Mouse (Mus musculus) C2C12 (cell line): ENCODE data around the gene Sprn. TPM values are rescaled to one million over a fixed set of nuclear protein-coding genes. Genes with fewer than 3 reads are reported as not detected.

ENCODE experiments used
- H3K27me3 ChIP-seq: one replicate; pipeline ENCODE4 v1.6.1; 2011; ENCODE audit not compliant: control insufficient read depth, insufficient read depth, insufficient read length
- H3K36me3 ChIP-seq: one replicate; pipeline ENCODE4 v1.6.1; 2011; ENCODE audit not compliant: control insufficient read depth, insufficient read depth
- H3K4me3 ChIP-seq: one replicate; pipeline ENCODE4 v1.5.1; 2011; ENCODE audit warnings: mild to moderate bottlenecking, control low read depth; ENCODE audit not compliant: poor library complexity, insufficient read depth, severe bottlenecking
- H3K79me2 ChIP-seq: one replicate; pipeline ENCODE4 v1.6.1; 2011; ENCODE audit not compliant: control insufficient read depth, insufficient read depth
- H3K79me3 ChIP-seq: one replicate; pipeline ENCODE4 v1.6.1; 2011; ENCODE audit warnings: low read depth, control low read depth
- H3ac ChIP-seq: one replicate; pipeline ENCODE3; 2011; ENCODE audit warnings: low read depth; ENCODE audit not compliant: control insufficient read depth, insufficient read length
- CEBPB ChIP-seq: IDR thresholded peaks from one replicate; pipeline ENCODE4 v1.6.1; 2011; ENCODE audit warnings: low read depth, mild to moderate bottlenecking, control low read depth, moderate library complexity
- CTCF ChIP-seq: IDR thresholded peaks from one replicate; pipeline ENCODE4 v1.5.1; 2011; ENCODE audit not compliant: control insufficient read depth, insufficient read depth, insufficient read length
- FOSL1 ChIP-seq: IDR thresholded peaks from one replicate; pipeline ENCODE4 v1.8.0; 2011; ENCODE audit warnings: mild to moderate bottlenecking, low read length; ENCODE audit not compliant: poor library complexity, insufficient read depth, severe bottlenecking
- MAX ChIP-seq: IDR thresholded peaks from one replicate; pipeline ENCODE4 v1.6.1; 2011; ENCODE audit warnings: mild to moderate bottlenecking, control low read depth
- MYOD1 ChIP-seq: IDR thresholded peaks from one replicate; pipeline ENCODE4 v1.6.1; 2011; ENCODE audit warnings: low read depth; ENCODE audit not compliant: control insufficient read depth, insufficient read length
- MYOG ChIP-seq: IDR thresholded peaks from one replicate; pipeline ENCODE4 v1.6.1; 2011; ENCODE audit not compliant: control insufficient read depth, insufficient read length; ENCODE audit errors: extremely low read depth
- USF1 ChIP-seq: IDR thresholded peaks from one replicate; pipeline ENCODE4 v1.6.1; 2011; ENCODE audit warnings: low read depth, mild to moderate bottlenecking, control low read depth, moderate library complexity
- polyA plus RNA-seq: library from polyadenylated mRNA; unstranded; fragments of >200 nt; fragmentation: generic; extraction: Trizol; gene quantifications from one replicate; pipeline ENCODE4 v1.2.1, GENCODE M21; 2012; ENCODE audit warnings: missing spikeins

Gene Sprn
- polyA plus RNA-seq, 1 experiment, result not detected

DNA sequence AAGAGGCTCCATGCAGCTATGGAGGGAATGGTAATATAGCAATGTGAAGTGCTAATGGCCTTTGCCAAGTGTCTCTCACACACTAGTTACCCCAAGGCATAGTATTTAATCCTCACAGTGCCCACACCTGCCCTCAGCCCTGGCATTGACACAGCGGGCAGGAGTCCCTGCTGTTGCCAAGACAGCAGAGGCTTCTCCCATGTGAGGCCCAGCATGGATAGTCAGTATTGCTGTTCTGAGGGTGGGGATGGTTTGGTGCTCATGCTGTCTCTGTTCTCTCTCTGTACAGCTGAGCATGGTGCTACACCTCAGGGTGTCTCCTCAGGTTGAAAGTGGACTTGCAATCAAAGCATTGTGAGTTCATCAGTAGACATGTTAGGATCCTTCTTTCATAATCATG lies 35.8 kb upstream of the Sprn start:
- H3K79me3 ChIP-seq, result no peaks in the 10 kb centered on the region
- no peak overlapping the region for H3ac ChIP-seq
- no peaks in the 10 kb centered on the region for H3K79me2 ChIP-seq
- TF ChIP-seq CTCF, result no peak
- no peak for TF ChIP-seq MYOG
- TF ChIP-seq MAX, result no peak
- TF ChIP-seq USF1, result no peak
- TF ChIP-seq CEBPB, result no peak
- no peak for TF ChIP-seq FOSL1
- TF ChIP-seq MYOD1, result no peak
- H3K36me3 ChIP-seq, result no peaks in the 10 kb centered on the region
- H3K27me3 ChIP-seq, result no peaks in the 10 kb centered on the region
- H3K4me3 ChIP-seq, result no peak overlapping the region

- no peak for TF ChIP-seq CEBPB
- no peak for TF ChIP-seq USF1
- no peak for TF ChIP-seq MYOG
- no peak for TF ChIP-seq MYOD1
- no peak for TF ChIP-seq FOSL1
- no peak for TF ChIP-seq MAX
- no peak for TF ChIP-seq CTCF
- H3K4me3 ChIP-seq, result no peak overlapping the region
- no peaks in the 10 kb centered on the region for H3K36me3 ChIP-seq
- no peaks in the 10 kb centered on the region for H3K79me3 ChIP-seq
- no peaks in the 10 kb centered on the region for H3K79me2 ChIP-seq
- H3K27me3 ChIP-seq, result peaks cover 3% of the 10 kb centered on the region
- no peak overlapping the region for H3ac ChIP-seq
Observed at GRCm38 (mm10) chr7:140188391-140189328, 34.0 kb upstream of the Sprn start.

DNA sequence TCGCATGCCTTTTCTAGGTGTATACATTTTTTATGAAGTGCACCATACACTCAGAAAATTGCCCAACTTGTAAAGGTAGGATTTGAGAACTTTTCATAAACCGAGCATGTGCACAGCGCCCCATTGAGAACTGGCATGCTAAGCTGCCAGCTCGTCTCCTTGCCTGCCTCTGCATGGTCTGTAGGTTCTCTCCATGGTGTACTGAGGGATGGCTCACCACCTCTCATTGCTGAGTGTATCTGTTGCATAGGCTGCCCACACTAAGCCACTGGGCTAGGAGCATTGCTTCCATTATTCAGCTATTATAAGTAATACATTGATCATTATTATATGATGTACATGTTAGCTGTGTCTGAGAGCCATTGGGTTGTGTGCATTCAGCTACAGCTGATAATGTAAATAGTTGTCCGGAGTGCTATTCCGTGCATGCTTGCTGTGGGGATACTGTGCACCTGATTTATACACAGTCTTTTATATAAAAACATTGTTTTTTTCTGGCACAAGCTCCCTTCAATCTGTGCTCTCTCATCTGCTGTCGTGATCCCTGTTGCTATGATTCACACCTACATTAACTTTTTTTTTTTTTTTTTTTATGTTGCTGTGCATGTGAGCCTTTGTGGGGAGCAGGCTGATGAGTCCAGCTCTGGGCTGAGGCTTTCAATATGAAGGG lies 33.2 kb upstream of the Sprn start:
- Histone ChIP-seq H3K79me3 (no peaks in the 10 kb centered on the region), H3ac (no peak overlapping the region), H3K4me3 (no peak overlapping the region), H3K36me3 (no peaks in the 10 kb centered on the region), H3K27me3 (peaks cover 4% of the 10 kb centered on the region), H3K79me2 (no peaks in the 10 kb centered on the region)
- TF ChIP-seq MAX (no peak), FOSL1 (no peak), MYOD1 (no peak), MYOG (no peak), CEBPB (no peak), USF1 (no peak), CTCF (no peak)

DNA sequence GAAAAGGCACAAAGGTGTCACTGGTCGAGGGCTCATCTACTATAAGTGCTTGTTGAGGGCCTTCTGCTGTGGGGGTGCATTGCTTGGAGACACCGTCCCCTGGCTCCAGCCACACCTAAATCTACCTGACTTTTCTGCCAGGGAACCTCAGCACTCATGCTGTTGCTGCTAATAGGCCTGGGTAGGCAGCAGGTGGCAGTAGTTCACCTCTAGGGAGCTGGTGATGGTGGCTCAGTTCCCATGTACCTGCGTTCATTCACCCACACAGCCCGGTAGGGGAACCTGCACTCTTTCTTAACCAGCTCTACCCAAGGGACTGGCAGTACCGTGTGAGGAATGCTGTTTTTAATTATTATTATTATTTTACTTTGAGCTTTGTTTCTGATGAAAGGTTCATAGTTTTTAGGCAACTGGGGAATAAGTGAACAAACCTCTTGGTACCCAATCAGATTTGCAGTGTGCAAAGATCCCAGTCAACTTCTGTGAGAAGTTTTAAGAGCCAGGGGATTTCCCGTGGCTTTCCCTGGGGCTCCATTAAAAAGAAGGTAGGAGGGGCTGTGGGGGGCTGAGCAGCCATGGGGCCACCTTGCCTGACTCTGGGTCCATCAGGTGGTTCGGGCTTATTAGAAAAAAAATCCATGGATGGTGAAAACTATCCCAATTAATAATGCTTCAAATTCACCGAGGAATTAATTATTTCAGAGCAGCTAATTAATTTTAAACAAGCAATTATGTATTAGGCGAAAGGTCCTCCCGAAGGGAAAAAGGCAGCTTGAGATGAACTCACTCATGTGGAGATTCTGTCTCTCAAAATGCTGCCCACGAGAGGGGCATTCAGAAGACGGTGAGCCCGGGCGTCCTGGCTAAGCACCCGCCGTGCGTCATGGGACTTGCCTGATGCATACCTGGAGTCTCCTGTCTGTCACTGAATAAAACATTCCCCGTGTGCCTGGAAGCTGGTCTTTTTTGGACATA lies 32.3 kb upstream of the Sprn start:
- no peaks in the 10 kb centered on the region for H3K79me2 ChIP-seq
- H3K79me3 ChIP-seq, result no peaks in the 10 kb centered on the region

GRCm38 (mm10) chr7:140184206-140184605 lies 29.5 kb upstream of the Sprn start:
- no peak overlapping the region for H3K4me3 ChIP-seq
- no peaks in the 10 kb centered on the region for H3K36me3 ChIP-seq
- no peak overlapping the region for H3ac ChIP-seq
- H3K27me3 ChIP-seq, result peaks cover 4% of the 10 kb centered on the region
- TF ChIP-seq MAX (no peak), FOSL1 (no peak), CEBPB (no peak), USF1 (no peak), CTCF (no peak), MYOD1 (no peak)
- H3K79me3 ChIP-seq, result no peaks in the 10 kb centered on the region
- no peaks in the 10 kb centered on the region for H3K79me2 ChIP-seq

More for the DNA sequence above, 32.3 kb upstream of the Sprn start:
- Histone ChIP-seq H3K4me3 (no peak overlapping the region), H3ac (no peak overlapping the region), H3K27me3 (peaks cover 4% of the 10 kb centered on the region), H3K36me3 (no peaks in the 10 kb centered on the region)
- TF ChIP-seq FOSL1, result no peak
- TF ChIP-seq CTCF, result peak; percentile 44
- TF ChIP-seq MYOG, result no peak
